Mouse (Mus musculus) common myeloid progenitor, adult 5-6 weeks (primary cell): ENCODE data around the gene Hoxd11. TPM values are rescaled to one million over a fixed set of nuclear protein-coding genes. Genes with fewer than 3 reads are reported as not detected.

ENCODE experiments used
- total RNA-seq: library from RNA; stranded (forward); fragments of 200-1000, 187-1606 nt; gene quantifications from 2 replicates; pipeline ENCODE4 v1.2.3, GENCODE M21; 2017

The Hoxd11 gene
- total RNA-seq, 1 experiment from 2014 or later = not detected

Other genes with a start within 250 kb of the Hoxd11 start
- gene Lnpk, start 100.1 kb upstream of the Hoxd11 start, total RNA-seq = 44.5 and 49.9 TPM in 2 replicates
- gene Evx2, start 20.0 kb upstream of the Hoxd11 start, total RNA-seq = not detected in 2 replicates
- not detected in 2 replicates for gene Hoxd13, start 11.2 kb upstream of the Hoxd11 start, total RNA-seq
- gene Hoxd12, start 4.5 kb upstream of the Hoxd11 start, total RNA-seq = not detected in 2 replicates
- gene Hoxd10, start 12.4 kb downstream of the Hoxd11 start, total RNA-seq = not detected in 2 replicates
- gene Hoxd9, start 18.2 kb downstream of the Hoxd11 start, total RNA-seq = not detected in 2 replicates
- not detected in 2 replicates for gene Hoxd8, start 25.1 kb downstream of the Hoxd11 start, total RNA-seq
- not detected in 2 replicates for gene Hoxd3, start 32.4 kb downstream of the Hoxd11 start, total RNA-seq
- not detected in 2 replicates for gene Hoxd4, start 32.4 kb downstream of the Hoxd11 start, total RNA-seq
- gene Gm28230, start 47.2 kb downstream of the Hoxd11 start, total RNA-seq = not detected in 2 replicates
- not detected in 2 replicates for gene Hoxd1, start 83.4 kb downstream of the Hoxd11 start, total RNA-seq
- gene Mtx2, start 146.2 kb downstream of the Hoxd11 start, total RNA-seq = 27.6 and 28.7 TPM in 2 replicates